Mouse (Mus musculus): Measurements from ENCODE around the gene Wiz.

The Wiz gene

GRCm38 (mm10) chr17:32389101-32389659 lies at the start of gene Wiz:
Gene Wiz, minus strand, starts transcription at chr17:32389439.
- peak; percentile 91 to 94 for DNase-seq (ENCODE audit: low spot score in 2 of 2)

GRCm38 (mm10) chr17:32437106-32437505 lies 47.9 kb upstream of the Wiz start:
- no peak for DNase-seq (ENCODE audit: low spot score in 2 of 2)

- DNase-seq (ENCODE audit: low spot score in 2 of 2): no peak
Measured at GRCm38 (mm10) chr17:32435151-32435550, 45.9 kb upstream of the Wiz start.

GRCm38 (mm10) chr17:32434324-32434723 lies 45.1 kb upstream of the Wiz start:
- no peak for DNase-seq (ENCODE audit: low spot score in 2 of 2)

- DNase-seq (ENCODE audit: low spot score in 2 of 2): no peak
Measured at GRCm38 (mm10) chr17:32431972-32432371, 42.7 kb upstream of the Wiz start.

GRCm38 (mm10) chr17:32426610-32427009 lies 37.4 kb upstream of the Wiz start:
- DNase-seq (ENCODE audit: low spot score in 2 of 2): no peak

GRCm38 (mm10) chr17:32424034-32424433 lies 34.8 kb upstream of the Wiz start, which contains the start of gene Pglyrp2:
Gene Pglyrp2, minus strand, starts transcription at chr17:32424167.
- DNase-seq (ENCODE audit: low spot score in 2 of 2): no peak

- DNase-seq (ENCODE audit: low spot score in 2 of 2): no peak
Measured at GRCm38 (mm10) chr17:32420781-32421180, 31.5 kb upstream of the Wiz start.

GRCm38 (mm10) chr17:32419989-32420388 lies 30.8 kb upstream of the Wiz start:
- no peak for DNase-seq (ENCODE audit: low spot score in 2 of 2)

- no peak for DNase-seq (ENCODE audit: low spot score in 2 of 2)
Measured at GRCm38 (mm10) chr17:32416771-32417170, 27.5 kb upstream of the Wiz start.

GRCm38 (mm10) chr17:32415417-32416020 lies 26.3 kb upstream of the Wiz start:
- no peak for DNase-seq (ENCODE audit: low spot score in 2 of 2)

- DNase-seq (ENCODE audit: low spot score in 2 of 2): no peak
Measured at GRCm38 (mm10) chr17:32411898-32412297, 22.7 kb upstream of the Wiz start.

GRCm38 (mm10) chr17:32403417-32403816 lies 14.2 kb upstream of the Wiz start, which contains the start of gene Rasal3:
Gene Rasal3, minus strand, starts transcription at chr17:32403583.
- DNase-seq (ENCODE audit: low spot score in 2 of 2): no peak

- DNase-seq (ENCODE audit: low spot score in 2 of 2): no peak
Measured at GRCm38 (mm10) chr17:32402779-32403157, 13.5 kb upstream of the Wiz start.

GRCm38 (mm10) chr17:32402011-32402778 lies 13.0 kb upstream of the Wiz start:
- no peak for DNase-seq (ENCODE audit: low spot score in 2 of 2)

GRCm38 (mm10) chr17:32396266-32396665 lies 7.0 kb upstream of the Wiz start:
- DNase-seq (ENCODE audit: low spot score in 2 of 2): no peak

- no peak for DNase-seq (ENCODE audit: low spot score in 2 of 2)
Measured at GRCm38 (mm10) chr17:32393944-32394343, 4.7 kb upstream of the Wiz start.

- peak in 1 of 2 experiments; percentile 32 for DNase-seq (ENCODE audit: low spot score in 2 of 2)
Measured at GRCm38 (mm10) chr17:32388370-32389100, 704 bp downstream of the Wiz start.

- DNase-seq (ENCODE audit: low spot score in 2 of 2): no peak
Measured at GRCm38 (mm10) chr17:32387986-32388369, 1.3 kb downstream of the Wiz start.

- DNase-seq (ENCODE audit: low spot score in 2 of 2): peak in 1 of 2 experiments; percentile 41
Measured at GRCm38 (mm10) chr17:32386659-32387432, 2.4 kb downstream of the Wiz start.

- DNase-seq (ENCODE audit: low spot score in 2 of 2): no peak
Measured at GRCm38 (mm10) chr17:32383661-32384060, 5.6 kb downstream of the Wiz start.

Measured in urinary bladder, postnatal 36 days (tissue).